Mouse (Mus musculus): ENCODE measurements around the gene Gm14597. TPM values are rescaled to one million over a fixed set of nuclear protein-coding genes. Genes with fewer than 3 reads are reported as not detected.
"Not testable (repeated sequence)": the region's sequence is repeated elsewhere in the genome, so short reads cannot be mapped to it uniquely, and the experiment has no call there.

The Gm14597 gene
- polyA plus RNA-seq, 1 experiment from 2014 or later: not detected

- not testable (repeated sequence) for H3K4me3 ChIP-seq (replicated peaks); DNase-seq
These were observed 8.8 kb downstream of the Gm14597 start for GRCm38 (mm10) chrX:53599993-53600392.

GRCm38 (mm10) chrX:53583404-53583803 lies 25.4 kb downstream of the Gm14597 start:
- not testable (repeated sequence) for H3K4me1 ChIP-seq (replicated peaks)
- WGBS (ENCODE audit: insufficient replicate concordance): 51% methylated on average over 3 of the region's 4 CpGs

More at GRCm38 (mm10) chrX:53599993-53600392, 8.8 kb downstream of the Gm14597 start:
- H3K36me3 ChIP-seq; H3K27me3 ChIP-seq; H3K27ac ChIP-seq; H3K9me3 ChIP-seq (replicated peaks); H3K9ac ChIP-seq; H3K4me1 ChIP-seq (replicated peaks); H3K4me2 ChIP-seq; ATAC-seq (ENCODE audit: low read depth): not testable (repeated sequence)
- WGBS (ENCODE audit: insufficient replicate concordance): 20% methylated on average over 2 of the region's 2 CpGs

GRCm38 (mm10) chrX:53581407-53581806 lies 27.4 kb downstream of the Gm14597 start:
- not testable (repeated sequence) for H3K4me2 ChIP-seq; H3K27me3 ChIP-seq; H3K9me3 ChIP-seq (replicated peaks); H3K4me1 ChIP-seq (replicated peaks); H3K4me3 ChIP-seq (replicated peaks); H3K36me3 ChIP-seq; H3K9ac ChIP-seq; H3K27ac ChIP-seq; DNase-seq; ATAC-seq (ENCODE audit: low read depth)
- WGBS (ENCODE audit: insufficient replicate concordance): 53% methylated on average over 2 of the region's 4 CpGs

More at GRCm38 (mm10) chrX:53583404-53583803, 25.4 kb downstream of the Gm14597 start:
- DNase-seq; H3K9ac ChIP-seq; H3K27ac ChIP-seq; H3K27me3 ChIP-seq; H3K36me3 ChIP-seq; H3K9me3 ChIP-seq (replicated peaks); H3K4me2 ChIP-seq; H3K4me3 ChIP-seq (replicated peaks); ATAC-seq (ENCODE audit: low read depth): not testable (repeated sequence)

GRCm38 (mm10) chrX:53579311-53579710 lies 29.5 kb downstream of the Gm14597 start:
- DNase-seq: no peak
- WGBS (ENCODE audit: insufficient replicate concordance): 63% methylated on average over 1 of the region's 1 CpGs
- H3K4me3 ChIP-seq (replicated peaks): no peak overlapping the region

More at GRCm38 (mm10) chrX:53579311-53579710, 29.5 kb downstream of the Gm14597 start:
- no peaks in the 10 kb centered on the region for H3K36me3 ChIP-seq
- no peak overlapping the region for H3K9ac ChIP-seq
- H3K4me2 ChIP-seq: no peak overlapping the region
- H3K27ac ChIP-seq: no peak overlapping the region
- no peaks in the 10 kb centered on the region for H3K4me1 ChIP-seq (replicated peaks)
- H3K27me3 ChIP-seq: no peaks in the 10 kb centered on the region
- H3K9me3 ChIP-seq (replicated peaks): no peaks in the 10 kb centered on the region
- no peak for ATAC-seq (ENCODE audit: low read depth)

Other genes with a start within 250 kb of the Gm14597 start
- 38.5 and 48.3 TPM in 2 replicates for gene Mospd1, start 238.5 kb downstream of the Gm14597 start, polyA plus RNA-seq (2015; fragmentation: Nextera tagmentation; extraction: Ambion mirVana)
- gene Etd, start 174.1 kb downstream of the Gm14597 start, polyA plus RNA-seq (2015; fragmentation: Nextera tagmentation; extraction: Ambion mirVana): not detected in 2 replicates
- gene Rtl8c, start 947 bp downstream of the Gm14597 start, polyA plus RNA-seq (2015; fragmentation: Nextera tagmentation; extraction: Ambion mirVana): 2.1 and 2.9 TPM in 2 replicates
- gene Rtl8a, start 34.7 kb upstream of the Gm14597 start, polyA plus RNA-seq (2015; fragmentation: Nextera tagmentation; extraction: Ambion mirVana): 6.5 and 6.6 TPM in 2 replicates
- 5.6 and 6.3 TPM in 2 replicates for gene Rtl8b, start 61.4 kb upstream of the Gm14597 start, polyA plus RNA-seq (2015; fragmentation: Nextera tagmentation; extraction: Ambion mirVana)
- gene 4930502E18Rik, start 115.8 kb upstream of the Gm14597 start, polyA plus RNA-seq (2015; fragmentation: Nextera tagmentation; extraction: Ambion mirVana): 0.07 TPM in 1 of 2 replicates, not detected in the other
- gene 1700013H16Rik, start 148.9 kb upstream of the Gm14597 start, polyA plus RNA-seq (2015; fragmentation: Nextera tagmentation; extraction: Ambion mirVana): not detected in 2 replicates
- gene Zfp36l3, start 167.4 kb upstream of the Gm14597 start, polyA plus RNA-seq (2015; fragmentation: Nextera tagmentation; extraction: Ambion mirVana): not detected in 2 replicates
- 2.3 and 2.5 TPM in 2 replicates for gene Xlr, start 188.7 kb upstream of the Gm14597 start, polyA plus RNA-seq (2015; fragmentation: Nextera tagmentation; extraction: Ambion mirVana)

Measured in liver, embryonic 13.5 days (tissue).